Mouse (Mus musculus): ENCODE results near the gene Dnajb14. TPM values are rescaled to one million over a fixed set of nuclear protein-coding genes. Genes with fewer than 3 reads are reported as not detected.

Gene Dnajb14
- polyA plus RNA-seq (2015; fragmentation: Nextera tagmentation; extraction: Ambion mirVana) = 15.8 and 16.7 TPM in 2 replicates

DNA sequence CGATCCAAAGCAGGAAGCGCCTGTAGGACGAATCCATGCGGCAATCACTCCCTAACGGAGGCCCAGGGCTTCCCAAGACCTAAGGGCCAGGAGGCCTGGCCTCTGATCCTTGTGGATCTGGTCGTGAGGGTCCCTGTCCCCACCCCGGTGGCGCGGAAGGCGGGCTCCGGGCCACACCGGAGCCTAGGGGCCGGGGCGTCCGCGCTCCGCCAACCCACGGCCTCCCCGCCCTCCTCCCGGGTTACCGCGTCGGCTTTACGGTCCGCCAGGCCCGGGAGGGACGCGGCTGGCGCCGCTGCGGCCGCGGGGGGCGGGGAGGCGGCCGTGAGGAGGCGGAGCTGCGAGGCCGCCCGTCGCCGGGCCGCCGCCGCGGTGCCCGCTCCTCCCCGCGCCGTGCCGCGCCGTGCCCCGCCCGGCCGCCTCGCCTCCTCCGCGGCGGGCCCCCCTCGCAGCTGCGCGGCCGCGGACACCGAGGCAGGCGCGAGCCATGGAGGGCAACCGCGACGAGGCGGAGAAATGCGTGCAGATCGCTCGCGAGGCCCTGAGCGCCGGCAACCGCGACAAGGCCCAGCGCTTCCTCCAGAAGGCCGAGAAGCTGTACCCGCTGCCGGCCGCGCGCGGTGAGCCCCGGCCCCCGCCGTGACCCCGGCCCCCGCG lies at the start of gene Dnajb14:
Gene Dnajb14, plus strand, starts transcription at position 239 of the 657 bp plus-strand sequence.
- Histone ChIP-seq H3K9me3 (no peaks in the 10 kb centered on the region), H3K36me3 (replicated peaks) (0 out of 2 replicates have a peak, but pooled peaks cover 3% of the 10 kb centered on the region), H3K4me3 (peak within 1 kb of the TSS; percentile 72), H3K4me1 (peaks cover 25% of the 10 kb centered on the region), H3K4me2 (peak within 1 kb of the TSS; percentile 74), H3K27ac (peak within 1 kb of the TSS; percentile 96), H3K27me3 (replicated peaks) (no peaks in the 10 kb centered on the region), H3K9ac (peak within 1 kb of the TSS; percentile 97)
- under 1% methylated on average over 77 of the region's 94 CpGs for WGBS
- ATAC-seq (replicated peaks) = peak; percentile 7

DNA sequence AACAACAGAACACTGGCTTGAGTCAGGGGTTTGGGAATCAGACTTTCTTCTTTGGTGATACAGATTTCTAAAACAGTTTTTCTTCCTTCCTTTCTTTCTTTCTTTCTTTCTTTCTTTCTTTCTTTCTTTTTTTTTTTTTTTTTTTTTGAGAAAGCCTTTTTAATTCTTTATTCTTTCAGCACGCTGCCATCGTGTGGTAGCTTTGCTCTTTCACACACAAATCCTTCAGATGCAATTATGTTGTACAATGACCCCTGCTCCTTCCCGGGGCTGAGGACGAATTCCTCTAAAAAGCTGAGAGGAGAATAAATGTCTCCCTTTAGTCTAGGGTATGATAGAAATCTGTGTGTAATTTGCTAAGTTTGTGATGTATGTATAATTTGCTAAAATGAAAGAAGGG lies 48.8 kb upstream of the Dnajb14 start:
- no peaks in the 10 kb centered on the region for H3K9me3 ChIP-seq
- no peaks in the 10 kb centered on the region for H3K27me3 ChIP-seq (replicated peaks)
- H3K4me2 ChIP-seq = no peak overlapping the region
- 4% methylated on average over 4 of the region's 4 CpGs for WGBS
- H3K4me3 ChIP-seq = no peak overlapping the region
- no peaks in the 10 kb centered on the region for H3K36me3 ChIP-seq (replicated peaks)
- H3K4me1 ChIP-seq = peaks cover 5% of the 10 kb centered on the region
- no peak for ATAC-seq (replicated peaks)
- H3K27ac ChIP-seq = no peak overlapping the region
- H3K9ac ChIP-seq = no peak overlapping the region

DNA sequence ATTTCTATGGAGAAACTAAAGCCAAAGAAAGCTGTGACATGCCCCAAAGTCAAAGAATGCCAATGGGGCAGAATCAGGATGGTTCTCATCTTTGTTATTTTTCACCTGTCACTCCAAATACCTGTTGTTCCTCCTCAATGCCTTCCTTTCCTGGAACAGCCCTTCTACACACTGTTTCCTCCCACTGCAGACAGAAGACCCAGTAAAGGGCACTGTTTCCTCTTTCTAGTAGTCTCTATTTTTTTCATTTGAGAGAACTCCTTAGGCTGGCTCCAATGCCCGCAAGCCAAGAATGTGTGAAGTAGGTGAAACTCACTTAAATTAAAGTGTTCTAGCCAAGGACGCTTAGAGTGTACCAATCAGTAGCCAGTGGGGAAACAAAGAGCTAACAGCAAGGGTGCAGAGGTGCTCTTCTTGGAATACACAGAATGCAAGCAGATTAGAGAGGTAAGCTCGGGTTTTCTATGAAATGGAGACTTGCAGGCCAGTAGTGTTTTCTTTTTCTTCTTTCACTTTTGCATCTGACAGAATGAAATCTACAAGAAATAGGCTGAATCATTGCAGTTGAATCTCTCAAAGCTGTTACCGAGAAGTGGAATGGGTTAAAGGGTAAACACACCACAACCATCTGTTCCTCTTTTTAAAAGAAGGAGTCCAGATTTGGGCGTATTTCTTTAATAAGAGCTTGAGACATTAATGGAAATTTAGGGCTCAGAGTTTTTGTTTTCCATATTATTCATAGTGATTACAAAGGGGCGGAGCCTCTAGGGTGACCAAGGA lies 46.6 kb upstream of the Dnajb14 start:
- H3K36me3 ChIP-seq (replicated peaks) = no peaks in the 10 kb centered on the region
- H3K4me2 ChIP-seq = no peak overlapping the region
- H3K27ac ChIP-seq = no peak overlapping the region
- 76% methylated on average over 6 of the region's 6 CpGs for WGBS
- ATAC-seq (replicated peaks) = no peak
- H3K4me3 ChIP-seq = no peak overlapping the region
- H3K27me3 ChIP-seq (replicated peaks) = no peaks in the 10 kb centered on the region
- H3K9me3 ChIP-seq = no peaks in the 10 kb centered on the region
- peaks cover 5% of the 10 kb centered on the region for H3K4me1 ChIP-seq
- no peak overlapping the region for H3K9ac ChIP-seq

DNA sequence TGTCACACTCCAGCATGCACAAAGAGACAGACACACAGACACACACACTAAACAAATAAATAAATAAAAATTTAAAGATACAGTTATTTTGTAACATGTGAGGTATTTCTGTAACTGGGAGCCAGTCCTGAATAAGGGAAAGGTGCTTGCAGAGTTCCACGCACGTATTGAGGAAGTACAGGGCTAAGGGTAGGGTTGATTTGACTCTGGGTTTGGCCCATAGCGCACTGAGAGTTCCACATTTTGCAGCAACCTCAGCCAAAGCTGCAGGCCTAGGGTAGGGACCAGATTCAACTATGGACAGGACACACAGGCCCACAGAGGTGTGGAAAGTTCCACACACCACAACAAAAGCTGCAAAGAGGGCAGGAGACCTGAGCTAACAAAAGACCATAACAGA lies 44.2 kb upstream of the Dnajb14 start:
- 96% methylated on average over 3 of the region's 3 CpGs for WGBS
- H3K36me3 ChIP-seq (replicated peaks) = no peaks in the 10 kb centered on the region
- H3K27ac ChIP-seq = no peak overlapping the region
- no peak overlapping the region for H3K9ac ChIP-seq
- H3K4me1 ChIP-seq = peaks cover 5% of the 10 kb centered on the region
- no peak overlapping the region for H3K4me3 ChIP-seq
- no peaks in the 10 kb centered on the region for H3K9me3 ChIP-seq
- no peak overlapping the region for H3K4me2 ChIP-seq
- no peak for ATAC-seq (replicated peaks)
- H3K27me3 ChIP-seq (replicated peaks) = no peaks in the 10 kb centered on the region

DNA sequence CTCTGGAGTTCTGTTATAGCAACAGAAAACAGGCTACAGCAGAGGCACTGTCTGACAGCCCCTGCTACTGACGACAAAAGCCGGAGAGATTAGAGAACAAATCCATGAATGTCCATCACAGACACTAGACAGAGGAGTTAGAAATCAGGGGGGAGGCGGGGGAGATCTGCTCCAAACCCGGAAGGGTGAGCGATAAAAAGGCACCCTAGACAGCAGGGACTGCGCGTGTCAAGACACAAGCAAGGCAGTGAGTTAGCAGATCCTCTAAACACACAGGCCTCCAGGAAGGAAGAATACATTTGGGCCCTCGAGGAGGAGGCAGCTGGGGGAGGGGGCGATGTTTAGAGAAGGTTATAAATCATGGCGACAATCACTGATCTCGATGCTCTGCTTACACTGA lies 39.8 kb upstream of the Dnajb14 start:
- H3K4me3 ChIP-seq = no peak overlapping the region
- WGBS = 36% methylated on average over 11 of the region's 11 CpGs
- H3K27me3 ChIP-seq (replicated peaks) = no peaks in the 10 kb centered on the region
- no peaks in the 10 kb centered on the region for H3K9me3 ChIP-seq
- no peak for ATAC-seq (replicated peaks)
- no peaks in the 10 kb centered on the region for H3K36me3 ChIP-seq (replicated peaks)
- H3K9ac ChIP-seq = no peak overlapping the region
- no peak overlapping the region for H3K27ac ChIP-seq
- H3K4me1 ChIP-seq = 0 out of 2 replicates have a peak, but pooled peaks cover 3% of the 10 kb centered on the region
- no peak overlapping the region for H3K4me2 ChIP-seq

DNA sequence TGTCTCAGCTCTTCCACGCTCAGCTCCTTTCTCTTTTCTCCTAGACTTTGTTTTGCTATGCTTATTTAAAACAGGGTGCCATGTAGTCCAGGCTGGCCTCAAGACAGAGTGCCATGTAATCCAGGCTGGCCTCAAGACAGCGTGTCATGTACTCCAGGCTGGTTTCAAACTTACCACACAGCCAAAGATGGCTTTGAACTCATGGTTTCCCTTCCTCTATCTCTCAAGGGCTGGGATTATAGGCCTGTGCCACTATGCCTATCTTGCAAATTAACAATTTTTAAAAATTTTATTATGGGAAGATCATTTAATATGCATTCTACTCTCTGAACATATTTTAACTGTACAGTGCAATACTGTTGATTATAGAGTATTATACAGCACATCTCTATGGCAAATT lies 36.3 kb upstream of the Dnajb14 start:
- Histone ChIP-seq H3K4me1 (0 out of 2 replicates have a peak, but pooled peaks cover 3% of the 10 kb centered on the region), H3K9me3 (no peaks in the 10 kb centered on the region), H3K9ac (no peak overlapping the region), H3K27me3 (replicated peaks) (no peaks in the 10 kb centered on the region), H3K36me3 (replicated peaks) (no peaks in the 10 kb centered on the region), H3K4me3 (no peak overlapping the region), H3K4me2 (no peak overlapping the region), H3K27ac (no peak overlapping the region)
- WGBS = 94% methylated on average over 2 of the region's 2 CpGs
- no peak for ATAC-seq (replicated peaks)

DNA sequence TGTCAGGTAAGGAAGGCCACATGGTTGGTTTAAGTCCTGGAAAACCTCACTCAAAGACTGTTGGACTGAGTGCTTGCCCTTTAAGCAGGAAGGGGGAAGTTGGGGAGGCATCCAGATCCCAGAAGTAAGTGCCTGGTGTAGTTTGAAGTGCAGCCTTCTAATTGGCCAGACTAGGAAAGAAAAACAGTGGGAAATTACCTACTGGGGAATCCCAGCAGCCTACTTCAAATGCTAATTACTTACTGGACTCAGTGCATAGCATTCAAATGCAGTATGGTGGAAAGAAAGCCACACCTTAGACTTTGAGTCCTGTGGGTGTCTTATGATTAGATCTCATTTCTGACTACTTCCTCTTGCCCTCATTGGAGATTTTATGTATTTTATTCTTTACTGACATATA lies 34.3 kb upstream of the Dnajb14 start:
- H3K4me3 ChIP-seq = no peak overlapping the region
- H3K4me1 ChIP-seq = no peaks in the 10 kb centered on the region
- no peaks in the 10 kb centered on the region for H3K27me3 ChIP-seq (replicated peaks)
- no peaks in the 10 kb centered on the region for H3K9me3 ChIP-seq
- H3K36me3 ChIP-seq (replicated peaks) = no peaks in the 10 kb centered on the region
- no peak overlapping the region for H3K4me2 ChIP-seq
- ATAC-seq (replicated peaks) = no peak
- H3K9ac ChIP-seq = no peak overlapping the region
- H3K27ac ChIP-seq = no peak overlapping the region

DNA sequence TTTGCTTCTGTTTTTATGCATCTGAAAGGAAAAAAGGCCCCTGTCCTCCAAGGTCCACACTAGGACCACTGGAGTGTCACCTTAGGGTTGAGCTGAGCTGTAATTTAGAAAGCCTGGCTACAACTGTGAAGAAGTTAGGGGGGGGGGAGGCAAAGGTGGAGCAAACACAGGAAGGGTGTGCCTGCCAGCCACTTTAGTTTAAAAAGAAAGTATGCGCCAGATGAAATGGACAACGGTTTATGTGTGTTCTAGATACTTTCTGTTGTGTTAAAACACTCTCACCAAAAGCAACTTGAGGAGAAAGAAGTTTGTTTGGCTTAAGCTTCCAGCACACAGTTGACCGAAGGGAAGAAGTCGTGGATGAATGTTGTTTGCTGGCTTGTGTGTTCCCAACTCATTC lies 33.8 kb upstream of the Dnajb14 start:
- Histone ChIP-seq H3K27me3 (replicated peaks) (no peaks in the 10 kb centered on the region), H3K27ac (no peak overlapping the region), H3K4me3 (no peak overlapping the region), H3K4me1 (no peaks in the 10 kb centered on the region), H3K36me3 (replicated peaks) (no peaks in the 10 kb centered on the region), H3K9me3 (no peaks in the 10 kb centered on the region), H3K4me2 (no peak overlapping the region), H3K9ac (no peak overlapping the region)
- ATAC-seq (replicated peaks) = no peak
- 84% methylated on average over 4 of the region's 4 CpGs for WGBS

DNA sequence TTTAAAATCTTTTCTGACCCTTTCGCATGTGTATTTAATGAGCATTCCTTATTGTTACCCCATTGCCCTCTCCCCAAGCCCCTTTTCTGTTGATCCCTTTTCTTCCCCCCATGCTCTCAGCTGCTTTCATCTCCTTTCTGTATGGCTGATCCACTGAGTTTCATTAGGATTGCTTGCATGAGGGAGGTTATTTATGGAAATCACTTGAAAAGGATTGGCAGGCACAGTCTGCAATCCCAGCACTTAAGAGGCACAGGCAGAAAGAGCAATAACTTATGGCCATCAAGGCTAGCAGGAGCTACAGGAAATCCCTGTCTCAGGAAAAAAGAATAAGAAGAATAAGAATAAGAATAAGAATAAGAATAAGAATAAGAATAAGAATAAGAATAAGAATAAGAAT lies 30.9 kb upstream of the Dnajb14 start:
- Histone ChIP-seq H3K9me3 (no peaks in the 10 kb centered on the region), H3K27me3 (replicated peaks) (no peaks in the 10 kb centered on the region), H3K4me1 (no peaks in the 10 kb centered on the region), H3K36me3 (replicated peaks) (no peaks in the 10 kb centered on the region), H3K4me3 (no peak overlapping the region), H3K27ac (no peak overlapping the region), H3K4me2 (no peak overlapping the region), H3K9ac (no peak overlapping the region)
- 60% methylated on average over 1 of the region's 1 CpGs for WGBS
- no peak for ATAC-seq (replicated peaks)

DNA sequence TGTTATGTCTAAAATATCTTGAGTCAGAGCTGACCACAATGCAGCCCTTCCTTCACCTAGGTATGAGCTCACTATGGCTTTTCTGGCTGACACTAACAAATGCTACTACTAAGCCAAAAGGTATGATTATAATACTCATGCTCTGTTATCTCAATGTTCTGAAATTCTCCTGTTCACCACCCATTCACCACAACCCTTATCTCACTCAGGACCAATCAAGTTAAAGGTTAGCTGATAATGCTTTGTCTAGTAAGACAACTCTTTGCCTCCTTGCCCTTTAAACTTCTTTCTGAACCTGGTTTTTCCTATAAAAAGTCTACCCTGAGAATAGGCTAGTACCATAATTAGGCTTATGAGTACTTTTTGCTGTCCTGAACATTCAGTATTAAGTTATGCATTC lies 29.3 kb upstream of the Dnajb14 start:
- no peak overlapping the region for H3K27ac ChIP-seq
- no peaks in the 10 kb centered on the region for H3K4me1 ChIP-seq
- no peak overlapping the region for H3K4me2 ChIP-seq
- H3K9ac ChIP-seq = no peak overlapping the region
- H3K4me3 ChIP-seq = no peak overlapping the region
- H3K27me3 ChIP-seq (replicated peaks) = no peaks in the 10 kb centered on the region
- ATAC-seq (replicated peaks) = no peak
- no peaks in the 10 kb centered on the region for H3K9me3 ChIP-seq
- no peaks in the 10 kb centered on the region for H3K36me3 ChIP-seq (replicated peaks)

DNA sequence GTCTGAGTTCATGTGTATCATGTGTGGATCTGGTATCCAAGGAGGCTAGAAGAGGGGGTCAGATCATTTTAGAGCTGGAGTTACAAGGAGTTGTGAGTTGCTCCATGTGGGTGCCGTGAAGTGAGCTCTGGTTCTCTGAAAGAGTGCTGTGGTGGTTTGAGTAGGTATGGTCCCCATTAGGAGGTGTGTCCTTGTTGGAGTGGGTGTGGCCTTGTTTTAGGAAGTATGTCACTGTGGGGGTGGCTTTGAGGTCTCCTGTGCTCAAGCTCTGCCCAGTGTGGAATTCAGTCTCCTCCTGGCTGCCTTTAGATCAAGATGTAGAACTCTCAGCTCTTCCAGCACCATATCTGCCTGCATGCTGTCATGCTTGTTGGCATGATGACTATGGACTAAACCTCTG lies 24.5 kb upstream of the Dnajb14 start:
- Histone ChIP-seq H3K4me3 (no peak overlapping the region), H3K4me2 (no peak overlapping the region), H3K27ac (no peak overlapping the region), H3K27me3 (replicated peaks) (no peaks in the 10 kb centered on the region), H3K9ac (no peak overlapping the region), H3K36me3 (replicated peaks) (no peaks in the 10 kb centered on the region), H3K9me3 (no peaks in the 10 kb centered on the region), H3K4me1 (no peaks in the 10 kb centered on the region; the same call in 1 of the 2 replicates)
- 90% methylated on average over 1 of the region's 1 CpGs for WGBS
- ATAC-seq (replicated peaks) = no peak

DNA sequence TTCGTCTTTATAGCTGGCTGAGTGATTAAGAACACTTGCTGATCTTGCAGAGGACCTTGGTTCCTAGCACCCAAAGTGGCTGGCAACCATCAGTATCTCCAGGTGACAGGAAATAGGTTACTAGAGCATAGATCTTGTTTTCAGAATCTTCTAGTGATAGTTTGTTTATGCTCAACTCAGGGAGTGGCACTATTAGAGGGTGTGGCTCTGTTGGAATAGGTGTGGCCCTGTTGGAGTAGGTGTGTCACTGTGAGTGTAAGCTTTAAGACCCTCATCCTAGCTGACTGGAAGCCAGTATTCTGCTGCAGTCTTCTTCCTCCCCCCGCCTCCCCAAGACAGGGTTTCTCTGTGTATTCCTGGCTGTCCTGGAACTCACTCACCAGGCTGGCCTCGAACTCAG lies 23.2 kb upstream of the Dnajb14 start:
- ATAC-seq (replicated peaks) = no peak
- Histone ChIP-seq H3K4me2 (no peak overlapping the region), H3K27me3 (replicated peaks) (no peaks in the 10 kb centered on the region), H3K27ac (no peak overlapping the region), H3K4me1 (no peaks in the 10 kb centered on the region; the same call in 1 of the 2 replicates), H3K9ac (no peak overlapping the region), H3K36me3 (replicated peaks) (no peaks in the 10 kb centered on the region), H3K9me3 (no peaks in the 10 kb centered on the region), H3K4me3 (no peak overlapping the region)
- WGBS = 94% methylated on average over 3 of the region's 3 CpGs

DNA sequence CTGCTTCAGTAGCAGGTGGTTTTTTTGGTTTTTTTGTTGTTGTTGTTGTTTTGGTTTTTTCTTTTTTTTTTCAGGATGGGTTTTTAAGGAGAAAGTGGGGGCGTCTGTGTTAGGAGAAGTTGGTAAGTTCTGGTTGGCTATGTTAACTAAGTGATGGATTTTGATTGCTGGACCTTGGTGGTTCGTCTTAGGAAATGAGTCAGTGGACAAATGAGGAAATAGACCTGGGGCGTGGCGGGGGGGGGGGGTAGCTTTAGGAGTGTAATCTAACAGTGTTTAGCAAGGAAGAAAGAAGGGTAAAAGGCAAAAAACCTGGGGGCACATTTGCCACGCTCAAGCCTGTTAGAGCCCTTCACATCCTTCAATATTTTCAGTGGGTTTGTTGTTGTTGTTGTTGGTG lies 20.9 kb upstream of the Dnajb14 start:
- WGBS = 89% methylated on average over 5 of the region's 5 CpGs
- no peaks in the 10 kb centered on the region for H3K36me3 ChIP-seq (replicated peaks)
- no peaks in the 10 kb centered on the region for H3K9me3 ChIP-seq
- H3K27me3 ChIP-seq (replicated peaks) = no peaks in the 10 kb centered on the region
- ATAC-seq (replicated peaks) = no peak
- no peak overlapping the region for H3K9ac ChIP-seq
- H3K4me1 ChIP-seq = no peaks in the 10 kb centered on the region; the same call in 1 of the 2 replicates
- H3K27ac ChIP-seq = no peak overlapping the region
- H3K4me2 ChIP-seq = no peak overlapping the region
- H3K4me3 ChIP-seq = no peak overlapping the region

All from midbrain, embryonic 15.5 days (tissue).